Mouse (Mus musculus): ENCODE measurements around the gene Sema3f. TPM values are rescaled to one million over a fixed set of nuclear protein-coding genes. Genes with fewer than 3 reads are reported as not detected.

The Sema3f gene
- total RNA-seq, 2 experiments from 2014 or later, result 18.7 to 20.9 TPM

DNA sequence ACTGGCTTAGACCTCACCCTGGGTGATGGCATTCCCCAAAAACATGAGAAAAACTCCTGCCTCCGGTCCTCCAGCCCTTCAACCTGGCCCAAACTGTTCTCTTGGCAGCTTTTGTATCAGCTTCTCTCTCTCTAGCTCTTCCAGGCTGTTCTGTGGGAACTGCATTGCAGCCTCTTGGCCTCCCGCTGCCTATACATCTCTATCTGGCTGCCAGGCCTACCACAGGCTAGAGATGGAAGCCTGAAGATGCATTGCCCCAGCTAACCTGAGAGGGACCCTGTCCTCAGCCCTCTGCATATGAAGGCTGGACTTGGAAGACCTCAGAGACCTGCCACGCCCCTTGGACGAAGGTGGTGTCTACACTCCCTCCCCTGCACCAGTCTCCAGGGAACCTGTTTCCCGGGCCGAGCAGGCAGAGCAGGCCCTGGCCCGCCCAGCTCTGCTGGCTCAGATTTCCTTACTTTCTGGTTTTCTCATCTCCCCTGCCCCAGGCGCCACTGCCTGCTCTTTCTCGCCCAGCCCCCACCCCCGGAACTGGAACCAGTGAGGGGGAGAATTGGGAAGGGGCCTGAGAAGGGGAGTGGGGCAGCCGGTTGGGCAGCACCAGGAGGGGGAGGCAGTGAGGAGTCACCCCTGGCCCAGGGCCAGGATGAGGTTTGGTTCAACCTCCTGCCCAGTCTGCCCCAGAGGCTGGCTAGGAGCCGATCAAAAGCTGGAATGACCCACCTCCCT, 4.1 kb upstream of the Sema3f start:
- peak; percentile 69 for DNase-seq

DNA sequence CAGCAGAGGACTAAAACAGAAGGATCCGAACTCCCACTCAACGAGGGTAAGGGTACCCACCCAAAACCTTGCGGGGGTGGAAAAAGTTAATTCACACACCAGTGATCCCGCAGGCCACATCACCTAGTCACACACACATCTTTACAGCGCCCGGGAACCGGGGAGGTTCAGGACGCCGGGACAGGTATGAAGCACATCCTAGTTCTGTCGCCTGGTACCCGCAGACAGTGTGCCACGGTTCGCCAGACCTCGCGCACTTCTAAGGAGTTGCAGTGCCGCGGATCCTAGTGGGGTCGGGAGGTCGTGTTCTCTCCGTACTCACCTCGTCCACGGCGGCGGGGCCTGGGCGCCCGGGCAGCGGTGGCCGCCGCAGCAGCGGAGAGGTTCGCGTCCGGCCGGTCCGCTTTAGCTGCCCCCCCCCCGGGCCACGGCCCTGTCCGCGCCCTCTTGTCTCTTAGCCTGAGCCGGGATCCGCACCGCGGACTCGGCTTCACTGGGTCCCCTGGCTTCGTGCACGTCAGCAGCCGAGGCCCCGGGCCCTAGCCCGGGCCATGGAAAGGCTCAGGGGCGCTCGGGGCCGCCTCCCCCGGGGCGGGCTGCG, 1.1 kb downstream of the Sema3f start:
- DNase-seq, result peak; percentile 23

DNA sequence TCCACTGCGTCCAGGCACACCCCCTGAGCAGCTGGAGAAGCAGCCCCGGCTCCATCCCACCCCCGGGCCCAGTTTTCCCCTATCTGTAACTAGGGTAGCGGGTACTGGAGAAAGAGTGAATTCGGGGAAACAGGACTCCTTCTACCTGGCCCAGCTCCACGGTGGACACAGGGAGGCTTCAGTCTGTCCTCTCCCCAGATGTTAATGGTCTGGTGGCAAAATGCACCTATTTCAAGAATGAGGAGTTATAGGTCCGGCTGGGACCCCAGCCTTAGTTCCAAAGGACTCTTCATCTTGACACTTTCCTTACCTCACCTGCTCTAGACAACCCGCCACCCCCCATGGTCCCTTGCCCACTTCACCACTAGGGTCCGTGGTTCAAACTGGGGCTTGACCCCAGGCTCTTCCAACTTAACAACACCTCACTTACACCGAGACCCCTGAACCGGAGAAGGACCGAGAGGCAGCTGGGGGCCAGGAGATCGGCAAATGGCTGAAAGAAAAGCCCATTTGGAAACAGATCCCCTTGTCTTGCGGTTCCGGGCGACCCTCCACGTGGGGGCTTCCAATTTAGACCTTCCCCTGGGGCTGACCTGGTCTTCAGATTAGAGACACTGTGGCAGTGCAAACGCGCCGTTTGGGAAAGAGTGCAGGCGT, 1.7 kb downstream of the Sema3f start:
- DNase-seq, result no peak

DNA sequence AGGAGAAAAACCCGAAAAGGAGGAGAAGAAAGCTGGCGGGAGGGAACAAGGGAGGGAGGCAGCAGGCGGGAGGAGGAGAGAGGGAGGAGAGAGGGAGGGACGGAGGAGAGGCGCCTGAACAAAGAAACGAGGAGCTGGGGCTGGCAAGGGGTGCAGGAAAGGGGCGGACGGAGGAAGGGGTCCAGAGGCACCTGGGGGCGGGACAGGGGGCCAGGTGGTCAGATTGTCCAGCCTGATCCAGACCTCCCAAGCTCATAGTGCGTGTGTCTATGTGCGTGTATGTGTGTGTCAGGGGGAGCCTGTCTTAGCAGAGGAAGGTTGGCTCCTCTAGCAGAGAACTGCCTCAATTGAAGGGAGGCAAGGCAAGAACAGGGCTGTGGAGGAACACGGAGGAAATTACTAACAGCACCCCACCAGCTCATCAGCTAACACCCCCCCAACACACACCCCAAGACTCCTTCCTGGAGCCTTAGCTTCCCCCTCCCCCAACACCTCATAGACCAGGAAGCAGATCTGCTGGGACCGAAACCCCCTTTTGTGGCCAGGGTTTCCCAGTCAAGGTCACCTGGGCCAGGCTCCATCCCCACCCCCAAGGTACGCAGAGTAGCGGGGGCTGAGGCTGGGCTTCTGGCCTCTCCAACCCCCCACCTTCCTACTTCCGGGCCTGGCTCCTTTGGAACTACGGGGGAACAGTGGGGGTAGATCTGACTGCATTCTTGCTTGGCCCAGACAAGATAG, 2.4 kb downstream of the Sema3f start:
- DNase-seq, result peak; percentile 21

DNA sequence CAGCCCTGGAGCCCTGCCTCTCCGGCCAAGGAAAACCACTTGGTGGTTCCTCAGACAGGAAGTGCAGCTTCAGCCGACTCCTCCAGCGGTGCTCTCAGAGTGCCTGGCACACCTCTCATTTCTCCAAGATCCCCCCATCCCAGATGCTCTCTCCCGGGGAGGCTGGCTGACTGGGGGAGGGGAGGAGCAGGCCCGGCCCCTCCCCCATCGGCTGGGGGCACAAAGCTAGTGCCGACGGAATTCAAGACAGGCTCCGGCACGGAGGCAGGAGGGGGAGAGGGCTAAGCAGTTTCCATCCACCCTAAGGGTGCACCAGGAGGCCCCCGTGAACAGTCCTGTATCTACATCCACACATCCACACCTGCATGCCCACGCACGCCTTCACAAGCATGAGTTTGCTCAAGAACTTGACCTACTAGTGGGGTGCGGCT, 3.5 kb downstream of the Sema3f start:
- DNase-seq, result peak; percentile 17

DNA sequence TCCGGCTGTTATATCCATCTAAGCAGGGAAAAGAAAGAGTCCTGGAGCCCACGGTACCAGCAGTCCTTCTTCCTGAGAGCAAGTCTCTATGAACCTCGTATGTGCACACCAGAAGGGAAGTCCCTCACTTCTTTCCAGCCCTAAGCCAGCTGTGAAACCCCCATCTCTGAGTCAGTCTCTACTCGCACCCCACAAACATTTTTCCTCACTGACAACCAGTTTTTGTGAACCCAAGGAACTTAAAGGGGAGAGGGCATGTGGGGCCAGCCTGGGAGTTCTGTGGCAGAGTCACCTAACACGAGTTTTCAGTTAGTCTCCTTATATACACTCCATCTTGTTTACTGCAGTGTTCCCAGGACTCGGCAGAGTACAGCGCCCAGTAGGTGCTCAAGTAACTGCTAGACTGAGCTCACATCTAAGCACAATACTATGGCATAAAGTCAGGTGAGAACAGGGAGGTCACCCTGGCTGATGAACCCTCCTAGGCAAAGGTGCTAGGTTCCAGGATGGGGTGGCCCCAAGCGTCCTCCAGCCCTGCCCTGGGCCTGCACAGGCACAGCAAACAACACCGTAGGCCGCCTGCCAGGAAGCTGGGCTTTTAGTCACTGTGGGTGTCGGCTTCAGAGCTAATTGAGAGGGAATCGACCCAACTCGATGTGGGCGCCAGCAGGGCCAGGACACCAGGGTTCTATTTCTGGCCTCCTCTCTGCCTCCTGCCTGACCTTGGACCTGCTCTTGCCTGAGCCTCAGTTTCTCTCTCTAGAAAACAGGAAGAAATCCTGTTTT, 6.7 kb downstream of the Sema3f start:
- peak; percentile 56 for DNase-seq

DNA sequence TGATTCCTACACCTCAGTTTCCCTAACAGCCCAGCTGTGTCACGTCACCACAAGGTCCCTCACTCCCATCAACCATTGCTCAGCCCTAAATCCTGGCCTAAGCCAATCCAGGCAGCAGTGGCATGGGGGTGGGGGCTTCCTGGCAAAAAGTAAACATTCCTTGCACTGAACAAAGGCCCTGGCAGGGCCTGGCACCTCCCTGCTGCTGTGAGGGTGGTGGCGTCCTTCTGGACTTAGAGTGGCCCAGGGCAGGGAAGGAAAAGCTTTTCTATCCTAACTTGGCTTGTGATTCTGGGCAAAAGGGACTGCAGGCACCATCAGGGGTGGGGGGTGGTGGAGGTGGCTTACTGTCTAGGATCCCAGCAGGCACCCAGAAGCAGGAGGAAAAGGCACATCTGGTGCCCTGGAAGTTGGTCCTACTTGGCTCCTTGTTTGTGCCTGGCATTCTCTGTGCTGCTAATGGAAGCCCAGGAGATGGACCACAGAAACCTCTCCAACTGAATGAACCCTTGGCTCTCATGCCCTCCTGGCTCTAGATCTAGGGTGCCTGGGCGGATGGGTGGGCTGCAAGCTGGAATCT, 7.6 kb downstream of the Sema3f start:
- no peak for DNase-seq

DNA sequence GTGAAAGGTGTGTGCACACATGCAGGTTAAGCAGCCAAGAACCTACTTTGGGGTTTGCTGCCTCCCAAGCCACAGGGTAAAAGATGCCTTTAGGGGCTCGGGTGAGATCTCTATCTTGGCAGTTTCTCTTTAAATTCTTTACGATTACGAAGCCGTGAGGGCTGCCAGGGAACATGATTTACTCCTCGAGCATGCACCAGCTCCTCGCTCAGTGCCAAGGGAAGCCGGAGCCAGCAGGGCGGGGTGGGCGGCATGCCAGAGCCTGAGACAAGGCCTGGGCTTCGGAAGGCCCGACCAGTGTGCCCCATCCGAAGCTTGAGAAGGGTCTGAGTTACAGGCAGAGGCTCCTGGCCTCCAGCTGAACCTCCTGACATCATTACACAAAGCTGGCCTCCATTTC, 8.7 kb downstream of the Sema3f start:
- DNase-seq, result peak; percentile 89

DNA sequence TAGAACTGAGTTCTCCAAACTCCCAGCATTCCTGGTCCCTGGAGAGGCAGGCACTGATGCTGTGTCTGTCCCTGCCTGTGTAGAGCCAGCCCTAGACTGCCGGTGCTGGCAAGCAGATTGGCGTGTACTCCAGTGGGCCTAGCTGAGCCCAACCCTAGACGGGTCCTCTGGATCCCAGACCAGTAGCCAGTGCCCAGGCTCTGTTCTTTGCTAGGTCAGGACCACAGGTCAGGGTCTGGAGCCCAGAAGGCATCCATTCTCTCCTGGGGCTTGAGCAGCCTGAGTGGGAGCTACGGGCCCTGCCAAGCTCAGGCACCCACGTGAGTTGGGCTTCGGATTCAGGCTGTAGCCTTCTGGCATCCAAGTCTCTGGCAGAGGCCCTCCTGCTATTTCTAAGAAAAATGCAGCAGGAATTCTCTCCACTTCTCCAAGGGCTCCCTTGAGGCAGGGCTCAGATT, 10.1 kb downstream of the Sema3f start:
- DNase-seq, result peak; percentile 41

DNA sequence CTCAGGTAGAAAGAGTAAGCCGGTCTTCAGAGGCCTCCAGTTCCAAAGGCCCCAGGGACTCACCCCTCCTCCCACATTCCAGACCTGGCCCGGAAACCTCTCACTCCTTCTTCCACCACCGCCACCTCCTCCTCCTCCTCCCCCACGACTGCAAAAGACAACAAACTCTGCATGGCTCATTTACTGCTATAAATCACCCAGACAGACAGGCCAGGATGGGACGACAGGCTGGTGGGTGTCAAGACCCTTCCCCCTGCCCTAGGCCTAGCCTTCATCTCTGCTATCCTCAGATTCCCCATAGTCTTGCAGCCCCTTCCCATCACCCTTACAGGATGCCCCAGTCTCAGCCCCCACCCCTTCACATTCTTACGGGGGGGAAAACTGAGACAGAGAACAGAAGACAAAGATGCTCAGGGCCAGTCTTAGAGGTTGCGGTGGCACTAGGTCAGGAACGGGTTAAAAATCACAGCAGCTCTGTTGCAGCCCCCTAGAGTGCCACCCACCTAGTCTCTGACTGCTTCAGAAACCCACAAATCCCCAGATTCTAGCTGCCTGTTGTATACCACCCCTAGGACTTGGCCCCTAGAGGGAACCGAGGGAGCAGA, 10.8 kb downstream of the Sema3f start:
- DNase-seq, result no peak

DNA sequence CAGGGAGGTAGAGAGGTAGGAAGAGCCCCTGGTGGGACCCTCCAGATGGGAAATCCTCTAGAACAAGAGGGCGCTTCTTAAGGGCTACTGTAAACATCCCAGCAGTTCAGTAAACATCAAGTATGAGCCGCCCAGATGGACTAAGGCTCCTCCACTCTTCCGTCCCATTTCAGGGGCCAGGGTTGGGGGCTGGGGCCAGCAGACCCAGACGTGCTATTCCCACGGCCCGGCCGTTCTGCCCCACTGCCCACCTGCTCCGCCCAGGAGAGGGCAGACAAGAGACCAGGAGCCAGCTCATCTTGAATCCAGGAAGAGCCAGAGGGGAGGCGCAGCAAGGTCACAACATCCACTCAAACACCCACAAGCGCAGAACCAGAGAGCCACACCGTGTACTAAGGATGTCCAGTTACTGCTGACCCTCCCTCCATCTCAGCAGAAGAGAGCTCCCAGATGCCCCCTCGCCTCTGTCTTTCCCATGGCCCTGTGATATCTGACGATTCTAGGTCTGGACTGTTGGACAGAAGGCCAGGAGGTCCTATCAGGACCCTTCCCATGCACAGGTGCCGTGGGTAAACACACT, 11.6 kb downstream of the Sema3f start:
- DNase-seq, result no peak

DNA sequence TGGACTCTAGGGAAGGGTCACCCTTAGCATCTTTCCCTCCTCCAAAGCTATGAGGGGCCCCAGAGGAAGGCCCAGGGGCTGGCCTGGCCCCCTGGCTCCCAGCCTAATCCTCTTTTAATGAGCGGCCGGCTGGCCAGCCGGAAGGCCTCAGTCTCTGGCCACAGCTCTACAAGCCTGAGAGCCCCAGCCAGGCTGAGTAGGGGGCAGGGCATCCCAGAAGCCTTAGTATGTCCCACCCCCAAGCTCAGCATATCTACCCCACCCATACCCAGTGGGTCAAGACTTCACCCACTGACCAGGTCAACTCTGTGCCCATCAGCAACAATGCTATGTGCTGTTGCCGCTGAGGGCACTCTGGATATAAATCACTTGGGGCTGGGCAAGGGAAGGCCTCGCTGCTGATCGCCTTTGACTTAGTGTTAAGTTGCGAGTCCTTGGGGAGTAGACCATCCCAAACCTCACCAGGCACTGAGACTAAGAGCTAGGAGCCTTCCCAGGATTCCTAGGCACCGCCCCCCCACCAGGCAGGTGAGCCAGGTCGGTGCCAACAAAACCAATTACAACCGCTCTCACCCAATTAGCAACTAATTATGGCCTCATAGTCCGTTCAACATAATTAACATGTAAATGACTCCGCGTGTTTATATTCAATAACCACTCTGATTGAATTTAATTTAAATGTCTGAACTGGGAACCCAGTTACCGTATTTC, 12.3 kb downstream of the Sema3f start:
- peak; percentile 26 for DNase-seq

DNA sequence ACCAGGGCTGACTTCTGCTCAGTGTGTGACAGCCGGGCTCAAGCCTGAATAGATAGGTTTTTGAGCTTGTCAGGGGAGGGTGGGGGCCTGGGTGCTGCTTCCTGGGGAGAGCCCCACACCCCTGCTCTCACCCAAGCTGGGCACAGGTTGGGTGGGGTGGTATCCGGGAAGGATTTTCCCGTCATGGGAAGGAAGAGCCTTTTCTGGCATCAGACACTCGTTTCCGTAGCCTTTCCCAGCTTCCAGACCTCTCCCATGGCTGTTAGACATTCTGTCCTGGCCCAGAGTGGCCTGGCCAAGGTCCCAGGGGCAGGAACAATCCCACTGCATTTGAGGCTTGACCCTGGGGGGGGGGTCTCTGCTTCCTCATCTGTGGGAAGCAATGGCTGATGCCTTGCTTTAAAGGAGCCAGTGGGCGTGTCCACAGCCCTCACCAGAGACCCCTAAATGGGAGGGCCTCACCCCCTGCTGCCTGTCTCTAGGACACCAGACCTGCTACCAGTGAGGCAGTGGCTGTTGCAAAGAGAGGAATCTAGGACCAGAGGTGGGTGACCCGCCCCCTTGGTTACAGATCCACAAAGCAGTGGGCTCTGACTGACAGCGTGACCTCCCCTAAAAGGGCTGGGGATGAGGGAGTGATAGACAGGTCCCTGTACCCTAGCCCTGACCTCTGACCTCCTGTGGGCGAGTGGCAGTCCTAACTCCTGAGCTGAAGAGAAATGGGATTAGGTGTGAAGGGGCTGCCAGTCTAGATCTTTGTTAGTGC, 13.2 kb downstream of the Sema3f start:
- DNase-seq, result peak; percentile 32

DNA sequence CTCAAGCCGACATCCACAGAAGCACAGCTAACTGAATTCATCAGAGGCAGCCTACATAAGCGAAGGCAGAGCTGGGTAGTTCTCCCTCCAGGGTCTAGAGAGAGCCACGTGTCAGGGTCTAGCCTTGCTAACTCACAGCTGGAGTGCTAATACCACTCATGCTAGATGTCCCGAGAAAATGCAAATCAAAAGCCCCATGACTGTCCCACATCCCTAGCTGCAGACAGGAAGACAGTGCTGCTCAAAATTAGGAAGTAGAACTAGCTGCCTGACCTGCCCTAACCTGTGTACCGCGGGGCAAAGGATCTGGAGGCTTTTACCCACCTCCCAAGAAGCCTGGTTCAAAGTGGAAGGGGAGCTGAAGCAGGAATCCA, 14.2 kb downstream of the Sema3f start:
- no peak for DNase-seq

DNA sequence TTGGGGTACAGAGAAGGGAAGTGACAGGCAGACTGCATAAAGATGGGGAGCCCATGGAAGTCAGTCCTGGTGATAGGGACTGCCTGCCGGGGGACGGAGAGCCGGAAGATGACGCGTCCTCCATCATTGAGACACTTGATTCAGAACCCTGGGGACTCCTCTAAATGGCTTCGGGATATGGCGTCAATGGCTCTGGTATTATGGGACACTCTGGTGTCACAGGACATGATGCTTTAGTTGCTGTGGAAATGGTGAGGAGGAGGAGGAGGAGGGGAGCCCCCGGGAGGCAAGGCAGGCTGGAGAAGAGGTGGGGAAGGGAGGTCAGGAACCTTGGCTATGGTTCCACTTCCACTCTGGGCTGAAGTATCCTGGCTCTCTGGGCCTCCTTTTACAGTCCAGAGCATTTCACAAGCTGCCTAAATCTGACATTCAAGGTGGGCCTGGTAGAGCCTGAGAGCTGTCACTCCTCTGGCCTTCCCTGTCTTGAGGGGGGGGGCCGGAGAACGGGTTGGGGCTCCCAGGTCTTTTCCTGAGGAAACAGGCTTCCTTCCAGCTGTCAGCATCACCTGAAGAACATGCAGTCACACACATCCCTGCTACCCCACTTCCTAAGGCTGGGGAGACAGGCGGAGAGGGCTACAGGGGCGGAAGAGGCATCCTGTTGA, 14.7 kb downstream of the Sema3f start:
- DNase-seq, result no peak

DNA sequence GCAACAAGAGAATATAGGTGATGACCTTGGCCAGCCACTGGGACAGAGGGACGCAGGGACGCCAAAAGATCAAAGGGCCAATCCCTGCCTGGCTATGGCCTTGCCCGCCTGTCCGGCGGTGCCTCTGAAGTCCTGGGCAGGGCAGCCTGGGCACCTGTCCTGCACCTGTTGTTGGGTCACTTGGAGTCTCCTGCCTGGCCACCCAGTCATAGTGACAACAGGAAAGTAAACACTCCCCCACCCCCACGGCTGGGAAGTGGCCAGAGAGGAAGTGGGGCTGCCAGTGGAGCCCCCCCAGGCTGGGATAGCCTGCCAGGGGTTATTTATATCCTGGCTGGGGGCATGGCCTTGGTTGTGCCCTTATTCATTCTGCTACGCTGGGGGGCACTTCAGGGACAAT, 15.6 kb downstream of the Sema3f start:
- peak; percentile 27 for DNase-seq

DNA sequence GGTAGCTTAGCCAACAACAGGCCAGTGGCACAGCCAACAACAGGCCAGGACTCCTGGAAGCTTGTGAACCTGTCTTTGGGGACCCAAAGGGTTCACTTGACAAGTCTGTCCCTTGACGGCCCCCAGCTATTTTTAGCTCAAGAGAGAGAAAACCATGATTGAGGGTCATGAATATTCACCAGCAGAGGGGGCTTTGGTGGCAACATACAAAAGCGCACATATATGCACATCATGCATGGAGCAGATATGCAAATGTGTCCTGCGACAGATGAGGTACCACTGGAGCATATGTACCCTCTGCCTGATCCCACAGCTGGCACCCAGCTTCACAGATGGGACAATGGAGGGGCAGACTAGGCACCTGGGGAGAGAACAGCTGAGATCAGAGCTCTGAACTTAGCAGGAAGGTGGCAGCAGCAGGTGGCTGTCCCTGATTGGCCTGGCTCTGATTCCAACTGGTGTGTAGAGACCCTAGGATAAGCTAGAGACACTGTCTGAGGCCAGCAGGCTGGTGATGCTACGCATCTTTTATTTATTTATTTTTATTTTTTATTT, 16.8 kb downstream of the Sema3f start:
- no peak for DNase-seq

DNA sequence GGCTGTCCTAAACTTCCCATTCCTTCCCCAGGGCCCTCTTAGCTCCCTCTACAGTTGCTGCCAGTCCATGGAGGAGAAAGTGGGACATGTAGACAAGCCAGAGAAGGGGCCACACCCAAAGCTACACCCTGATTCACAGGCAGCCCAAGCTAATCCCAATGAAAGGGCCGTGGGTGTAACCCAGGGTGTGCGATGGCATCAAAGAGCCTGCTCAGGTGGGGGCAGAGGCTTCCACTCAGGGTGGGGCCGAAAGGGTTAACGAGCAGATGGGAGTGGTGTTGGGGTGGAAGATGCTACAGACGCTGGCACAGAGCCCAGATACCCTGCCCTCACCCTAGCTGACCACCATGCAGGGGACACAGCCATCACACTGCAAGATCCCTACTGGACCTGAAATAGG, 17.5 kb downstream of the Sema3f start:
- no peak for DNase-seq

DNA sequence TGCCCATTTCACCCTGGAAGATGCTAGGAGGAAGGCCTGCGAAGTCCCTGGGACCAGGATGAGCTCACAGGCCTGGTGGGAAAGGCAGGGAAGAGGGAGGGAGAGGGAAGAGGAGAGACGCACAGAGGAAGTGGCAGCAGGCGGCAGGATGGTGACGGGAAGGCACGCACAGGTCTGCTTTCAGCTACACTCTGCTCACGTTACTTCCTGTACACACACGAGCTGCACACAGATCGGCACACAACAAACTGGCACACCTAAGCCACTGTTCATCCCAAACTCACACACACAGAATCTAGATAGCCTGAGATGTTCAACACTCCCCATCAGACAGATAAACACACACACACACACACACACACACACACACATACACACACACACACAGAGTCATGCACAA, 19.9 kb downstream of the Sema3f start:
- DNase-seq, result no peak
